12 mouse cellular contexts compared by ENCODE assay signal in genomic region chr11:80903426-80903825, GRCm38 (mm10).
"Had no signal": no experiment of that assay in that cellular context is flagged by ENCODE, and none has a peak within 500 bp of the region (broad histone marks: within the 10 kb centered on the region; RNA-seq: fewer than 3 reads in every experiment).

No protein-coding gene starts in this region.

- DNase-seq: left cerebral cortex, postnatal 4 days; liver; liver, embryonic 13.5 days; liver, postnatal 0 days; lung, adult 18-20 months; lung, adult 2 months; lung, embryonic 14.5 days; lung, postnatal 10 days; lung, postnatal 14 days; lung, postnatal 36 days; lung, postnatal 4 days; midbrain, embryonic 14.5 days had no signal
